Mouse (Mus musculus) small intestine, adult 2 months (tissue): ENCODE results near the gene Sag. TPM values are rescaled to one million over a fixed set of nuclear protein-coding genes. Genes with fewer than 3 reads are reported as not detected.

ENCODE experiments used
- H3K27ac ChIP-seq: fragments of 200-500 bp; 2 replicates; pipeline ENCODE4 v1.5.1; 2012; ENCODE audit warnings: low read depth, low read length, control low read depth, inconsistent platforms; ENCODE audit not compliant: insufficient read depth
- H3K27me3 ChIP-seq: fragments of 200-500 bp; 2 replicates; pipeline ENCODE4 v1.6.1; 2012; ENCODE audit warnings: mild to moderate bottlenecking, moderate library complexity, low read length, inconsistent platforms; ENCODE audit not compliant: control insufficient read depth, insufficient read depth
- H3K36me3 ChIP-seq: fragments of 200-500 bp; 2 replicates; pipeline ENCODE4 v1.6.1; 2012; ENCODE audit warnings: mild to moderate bottlenecking, low read length, control low read depth, inconsistent platforms; ENCODE audit not compliant: control insufficient read depth, insufficient read depth
- H3K4me1 ChIP-seq: fragments of 200-500 bp; 2 replicates; pipeline ENCODE4 v1.6.1; 2012; ENCODE audit warnings: low read length, inconsistent platforms, mixed read lengths; ENCODE audit not compliant: control insufficient read depth, insufficient read depth, insufficient read length
- H3K4me3 ChIP-seq: fragments of 200-500 bp; 2 replicates; pipeline ENCODE4 v1.5.1; 2012; ENCODE audit warnings: low read depth, mild to moderate bottlenecking, control low read depth, inconsistent platforms, low read length, moderate library complexity
- CTCF ChIP-seq: fragments of 200-500 bp; IDR thresholded peaks from 2 replicates; pipeline ENCODE4 v1.5.1; 2012; ENCODE audit warnings: low read depth, mild to moderate bottlenecking, control low read depth, inconsistent platforms, low read length, moderate library complexity, mixed read lengths; ENCODE audit not compliant: insufficient replicate concordance, insufficient read length; ENCODE audit errors: extremely low read depth
- POLR2A ChIP-seq: fragments of 200-500 bp; IDR thresholded peaks from 2 replicates; pipeline ENCODE4 v1.6.1; 2012; ENCODE audit warnings: low read depth, mild to moderate bottlenecking, control low read depth, inconsistent platforms, low read length, moderate library complexity
- WGBS: fragments of 180-500 bp; shearing (Covaris S2); methylation state at CpG from one replicate; pipeline ENCODE4 v1.1.7; 2018; 5-methylcytosine and 5-hydroxymethylcytosine counted together
- polyA plus RNA-seq: library from polyadenylated mRNA; depleted of rRNA; stranded (reverse); fragments of >200 nt; gene quantifications from 2 replicates; pipeline ENCODE4 v1.2.3, GENCODE M21; 2012

Gene Sag
- polyA plus RNA-seq, 1 experiment, result 0.16 TPM

- H3K4me1 ChIP-seq, result peaks cover 15% of the 10 kb centered on the region; the same call in 1 of the 2 replicates
- WGBS, result 11% methylated on average over 4 of the region's 4 CpGs
- H3K27me3 ChIP-seq, result no peaks in the 10 kb centered on the region
- peak overlapping the region; percentile 47 for H3K27ac ChIP-seq
- TF ChIP-seq CTCF (no peak), POLR2A (no peak)
- no peaks in the 10 kb centered on the region for H3K36me3 ChIP-seq
- H3K4me3 ChIP-seq, result no peak overlapping the region
These were observed 44.1 kb downstream of the Sag start for GRCm38 (mm10) chr1:87847475-87848168.

GRCm38 (mm10) chr1:87848237-87848996, 44.9 kb downstream of the Sag start:
- H3K36me3 ChIP-seq, result no peaks in the 10 kb centered on the region
- H3K4me3 ChIP-seq, result no peak overlapping the region
- peaks cover 15% of the 10 kb centered on the region; the same call in 1 of the 2 replicates for H3K4me1 ChIP-seq
- H3K27ac ChIP-seq, result no peak overlapping the region
- TF ChIP-seq CTCF (no peak), POLR2A (no peak)
- 24% methylated on average over 11 of the region's 11 CpGs for WGBS
- H3K27me3 ChIP-seq, result no peaks in the 10 kb centered on the region

- Histone ChIP-seq H3K4me3 (no peak overlapping the region), H3K27me3 (no peaks in the 10 kb centered on the region), H3K36me3 (no peaks in the 10 kb centered on the region), H3K27ac (no peak overlapping the region), H3K4me1 (peaks cover 15% of the 10 kb centered on the region; the same call in 1 of the 2 replicates)
- WGBS, result 73% methylated on average over 5 of the region's 5 CpGs
- no peak for TF ChIP-seq CTCF
- no peak for TF ChIP-seq POLR2A
These were observed 45.8 kb downstream of the Sag start for GRCm38 (mm10) chr1:87849278-87849677.

GRCm38 (mm10) chr1:87851344-87851743, 47.9 kb downstream of the Sag start:
- H3K27me3 ChIP-seq, result no peaks in the 10 kb centered on the region
- H3K36me3 ChIP-seq, result no peaks in the 10 kb centered on the region

GRCm38 (mm10) chr1:87852081-87852790, 48.8 kb downstream of the Sag start:
- no peaks in the 10 kb centered on the region for H3K27me3 ChIP-seq
- WGBS, result 52% methylated on average over 5 of the region's 5 CpGs
- no peaks in the 10 kb centered on the region for H3K36me3 ChIP-seq
- no peak for TF ChIP-seq POLR2A
- no peak for TF ChIP-seq CTCF
- H3K27ac ChIP-seq, result peak overlapping the region; percentile 19; the same call in 1 of the 2 replicates
- 0 out of 2 replicates have a peak overlapping the region, but pooled peaks have one; percentile 88 for H3K4me3 ChIP-seq
- peaks cover 9% of the 10 kb centered on the region; the same call in 1 of the 2 replicates for H3K4me1 ChIP-seq

More at GRCm38 (mm10) chr1:87851344-87851743, 47.9 kb downstream of the Sag start:
- TF ChIP-seq POLR2A (no peak), CTCF (no peak)
- Histone ChIP-seq H3K4me1 (peaks cover 15% of the 10 kb centered on the region; the same call in 1 of the 2 replicates), H3K27ac (no peak overlapping the region), H3K4me3 (no peak overlapping the region)
- 93% methylated on average over 3 of the region's 3 CpGs for WGBS

GRCm38 (mm10) chr1:87852892-87853600, 49.6 kb downstream of the Sag start, which contains the start of gene Dgkd:
Dgkd (plus strand) TSS chr1:87853287.
- under 1% methylated on average over 62 of the region's 74 CpGs for WGBS
- no peaks in the 10 kb centered on the region for H3K36me3 ChIP-seq

More at GRCm38 (mm10) chr1:87852892-87853600, 49.6 kb downstream of the Sag start, which contains the start of gene Dgkd:
- H3K4me3 ChIP-seq, result peak within 1 kb of the TSS; percentile 88
- peak within 1 kb of the TSS; percentile 64 for H3K27ac ChIP-seq
- TF ChIP-seq CTCF, result no peak
- peak; percentile 31 for TF ChIP-seq POLR2A
- H3K4me1 ChIP-seq, result peaks cover 9% of the 10 kb centered on the region; the same call in 1 of the 2 replicates
- no peaks in the 10 kb centered on the region for H3K27me3 ChIP-seq
